Mouse (Mus musculus) heart, adult 2 months (tissue): ENCODE measurements around the gene Osr1.

Experiments used
- CTCF ChIP-seq: fragments of 200-600 bp; IDR thresholded peaks from 2 replicates; pipeline ENCODE4 v1.8.1; 2022; ENCODE audit warnings: antibody characterized with exemption, mild to moderate bottlenecking, moderate library complexity
- POLR2A ChIP-seq: fragments of 200-500 bp; IDR thresholded peaks from 2 replicates; pipeline ENCODE4 v1.6.1; 2011; ENCODE audit warnings: mild to moderate bottlenecking, low read depth, low read length, control low read depth; ENCODE audit not compliant: insufficient read depth

GRCm38 (mm10) chr12:9589561-9590134 lies 19.7 kb downstream of the Osr1 start:
- TF ChIP-seq POLR2A (no peak), CTCF (no peak)
